Mouse (Mus musculus) hindbrain, embryonic 13.5 days (tissue): Measurements from ENCODE around the gene Prkx. TPM values are rescaled to one million over a fixed set of nuclear protein-coding genes. Genes with fewer than 3 reads are reported as not detected.

Source experiments
- ATAC-seq: fragments of 200-750 bp; cut with Nextera tagmentation; 2 replicates; pipeline ENCODE4 v1.8.0; 2017; ENCODE audit warnings: moderate TSS enrichment; ENCODE audit not compliant: low FRiP score
- H3K27ac ChIP-seq: fragments of 300-500 bp; sonication (generic); 2 replicates; pipeline ENCODE4 v1.5.1; 2015; ENCODE audit warnings: inconsistent platforms, mild to moderate bottlenecking, moderate library complexity
- H3K27me3 ChIP-seq: fragments of 300-500 bp; sonication (generic); 2 replicates; pipeline ENCODE4 v1.6.1; 2015; ENCODE audit warnings: mild to moderate bottlenecking, inconsistent platforms
- H3K36me3 ChIP-seq: fragments of 300-500 bp; sonication (generic); 2 replicates; pipeline ENCODE4 v1.6.1; 2015; ENCODE audit warnings: mild to moderate bottlenecking, inconsistent platforms
- H3K4me1 ChIP-seq: fragments of 300-500 bp; sonication (generic); replicated peaks from 2 replicates; pipeline ENCODE4 v1.6.1; 2015; ENCODE audit warnings: inconsistent platforms
- H3K4me2 ChIP-seq: fragments of 300-500 bp; sonication (generic); 2 replicates; pipeline ENCODE4 v1.6.1; 2015; ENCODE audit warnings: inconsistent platforms, mild to moderate bottlenecking, moderate library complexity
- H3K4me3 ChIP-seq: fragments of 300-500 bp; sonication (generic); 2 replicates; pipeline ENCODE4 v1.5.1; 2015; ENCODE audit warnings: mild to moderate bottlenecking, inconsistent platforms
- H3K9ac ChIP-seq: fragments of 300-500 bp; sonication (generic); 2 replicates; pipeline ENCODE4 v1.6.1; 2015; ENCODE audit warnings: mild to moderate bottlenecking, inconsistent platforms
- H3K9me3 ChIP-seq: fragments of 300-500 bp; sonication (generic); 2 replicates; pipeline ENCODE4 v1.6.1; 2016; ENCODE audit warnings: inconsistent platforms
- WGBS: fragments of 180-500 bp; shearing (Covaris S2); methylation state at CpG from one replicate; pipeline ENCODE4 v1.1.7; 2015; 5-methylcytosine and 5-hydroxymethylcytosine counted together
- polyA plus RNA-seq: library from polyadenylated mRNA; unstranded; fragments of >200 nt; fragmentation: Nextera tagmentation; extraction: Ambion mirVana; gene quantifications from 2 replicates; pipeline ENCODE4 v1.2.1, GENCODE M21; 2015

Prkx gene
- 29.5 and 30.3 TPM in 2 replicates for polyA plus RNA-seq

GRCm38 (mm10) chrX:77796238-77796835 is at the start of gene Prkx:
Prkx (minus strand) TSS chrX:77796278.
- peak; percentile 91 for ATAC-seq
- H3K4me1 ChIP-seq, result peaks cover 25% of the 10 kb centered on the region
- H3K4me3 ChIP-seq, result peak within 1 kb of the TSS; percentile 64
- peak within 1 kb of the TSS; percentile 88 for H3K27ac ChIP-seq
- no peaks in the 10 kb centered on the region for H3K27me3 ChIP-seq
- no peaks in the 10 kb centered on the region for H3K9me3 ChIP-seq
- WGBS, result 26% methylated on average over 17 of the region's 19 CpGs
- no peaks in the 10 kb centered on the region for H3K36me3 ChIP-seq
- peak within 1 kb of the TSS; percentile 66 for H3K4me2 ChIP-seq
- H3K9ac ChIP-seq, result peak within 1 kb of the TSS; percentile 79

GRCm38 (mm10) chrX:77812031-77812430 is 16.0 kb upstream of the Prkx start:
- H3K9me3 ChIP-seq, result no peaks in the 10 kb centered on the region
- H3K27ac ChIP-seq, result no peak overlapping the region
- H3K27me3 ChIP-seq, result no peaks in the 10 kb centered on the region
- H3K4me3 ChIP-seq, result no peak overlapping the region
- ATAC-seq, result no peak
- 64% methylated on average over 6 of the region's 6 CpGs for WGBS
- H3K4me1 ChIP-seq, result no peaks in the 10 kb centered on the region
- H3K9ac ChIP-seq, result no peak overlapping the region
- H3K4me2 ChIP-seq, result no peak overlapping the region
- H3K36me3 ChIP-seq, result no peaks in the 10 kb centered on the region

GRCm38 (mm10) chrX:77810608-77811206 is 14.6 kb upstream of the Prkx start:
- peak overlapping the region; percentile 52 for H3K27ac ChIP-seq
- peak overlapping the region; percentile 40 for H3K4me2 ChIP-seq
- peak overlapping the region; percentile 39 for H3K4me3 ChIP-seq
- 19% methylated on average over 17 of the region's 17 CpGs for WGBS
- H3K36me3 ChIP-seq, result no peaks in the 10 kb centered on the region
- no peaks in the 10 kb centered on the region for H3K9me3 ChIP-seq
- H3K27me3 ChIP-seq, result no peaks in the 10 kb centered on the region
- peak; percentile 91 for ATAC-seq
- peak overlapping the region; percentile 39; the same call in 1 of the 2 replicates for H3K9ac ChIP-seq
- H3K4me1 ChIP-seq, result no peaks in the 10 kb centered on the region

- no peaks in the 10 kb centered on the region for H3K27me3 ChIP-seq
- ATAC-seq, result no peak
- WGBS, result 19% methylated on average over 2 of the region's 2 CpGs
These were observed 12.5 kb upstream of the Prkx start for GRCm38 (mm10) chrX:77808602-77809001.

GRCm38 (mm10) chrX:77802293-77802692 is 6.2 kb upstream of the Prkx start:
- Histone ChIP-seq H3K36me3 (no peaks in the 10 kb centered on the region), H3K4me2 (no peak overlapping the region), H3K4me3 (no peak overlapping the region), H3K27me3 (no peaks in the 10 kb centered on the region), H3K9ac (no peak overlapping the region), H3K9me3 (no peaks in the 10 kb centered on the region), H3K4me1 (no peaks in the 10 kb centered on the region), H3K27ac (no peak overlapping the region)
- no peak for ATAC-seq
- 84% methylated on average over 2 of the region's 2 CpGs for WGBS

More at GRCm38 (mm10) chrX:77808602-77809001, 12.5 kb upstream of the Prkx start:
- no peaks in the 10 kb centered on the region for H3K36me3 ChIP-seq
- no peak overlapping the region for H3K27ac ChIP-seq
- H3K4me1 ChIP-seq, result no peaks in the 10 kb centered on the region
- no peaks in the 10 kb centered on the region for H3K9me3 ChIP-seq
- H3K4me2 ChIP-seq, result no peak overlapping the region
- no peak overlapping the region for H3K9ac ChIP-seq
- H3K4me3 ChIP-seq, result no peak overlapping the region

GRCm38 (mm10) chrX:77801543-77801942 is 5.5 kb upstream of the Prkx start:
- 77% methylated on average over 1 of the region's 1 CpGs for WGBS
- H3K9me3 ChIP-seq, result no peaks in the 10 kb centered on the region
- H3K4me3 ChIP-seq, result no peak overlapping the region
- H3K27ac ChIP-seq, result no peak overlapping the region
- no peak overlapping the region for H3K4me2 ChIP-seq
- H3K9ac ChIP-seq, result no peak overlapping the region
- H3K36me3 ChIP-seq, result no peaks in the 10 kb centered on the region
- no peaks in the 10 kb centered on the region for H3K4me1 ChIP-seq
- H3K27me3 ChIP-seq, result no peaks in the 10 kb centered on the region
- ATAC-seq, result no peak

GRCm38 (mm10) chrX:77799554-77799953 is 3.5 kb upstream of the Prkx start:
- WGBS, result 85% methylated on average over 3 of the region's 3 CpGs
- no peak overlapping the region for H3K27ac ChIP-seq

GRCm38 (mm10) chrX:77797801-77798200 is 1.7 kb upstream of the Prkx start:
- no peak for ATAC-seq
- H3K27me3 ChIP-seq, result no peaks in the 10 kb centered on the region
- H3K36me3 ChIP-seq, result no peaks in the 10 kb centered on the region
- H3K9me3 ChIP-seq, result no peaks in the 10 kb centered on the region
- no peak overlapping the region for H3K4me3 ChIP-seq
- no peak overlapping the region for H3K27ac ChIP-seq
- H3K9ac ChIP-seq, result no peak overlapping the region
- peaks cover 17% of the 10 kb centered on the region for H3K4me1 ChIP-seq
- H3K4me2 ChIP-seq, result no peak overlapping the region

More at GRCm38 (mm10) chrX:77799554-77799953, 3.5 kb upstream of the Prkx start:
- Histone ChIP-seq H3K27me3 (no peaks in the 10 kb centered on the region), H3K4me2 (no peak overlapping the region), H3K4me1 (peaks cover under 1% of the 10 kb centered on the region; the same call in 1 of the 2 replicates), H3K36me3 (no peaks in the 10 kb centered on the region), H3K9ac (no peak overlapping the region), H3K9me3 (no peaks in the 10 kb centered on the region), H3K4me3 (no peak overlapping the region)
- no peak for ATAC-seq

GRCm38 (mm10) chrX:77796916-77797315 is 838 bp upstream of the Prkx start:
- peak overlapping the region; percentile 66 for H3K4me2 ChIP-seq
- H3K4me1 ChIP-seq, result peaks cover 25% of the 10 kb centered on the region
- 0 out of 2 replicates have a peak overlapping the region, but pooled peaks have one; percentile 64 for H3K4me3 ChIP-seq
- H3K36me3 ChIP-seq, result no peaks in the 10 kb centered on the region
- WGBS, result 59% methylated on average over 1 of the region's 1 CpGs
- H3K9me3 ChIP-seq, result no peaks in the 10 kb centered on the region
- no peaks in the 10 kb centered on the region for H3K27me3 ChIP-seq
- no peak overlapping the region for H3K9ac ChIP-seq
- no peak for ATAC-seq
- peak overlapping the region; percentile 88; the same call in 1 of the 2 replicates for H3K27ac ChIP-seq

GRCm38 (mm10) chrX:77795858-77796174 is 262 bp downstream of the Prkx start:
- WGBS, result 11% methylated on average over 22 of the region's 30 CpGs
- Histone ChIP-seq H3K27me3 (no peaks in the 10 kb centered on the region), H3K36me3 (no peaks in the 10 kb centered on the region), H3K9ac (peak overlapping the region; percentile 79), H3K4me2 (peak overlapping the region; percentile 66), H3K4me3 (peak overlapping the region; percentile 64), H3K9me3 (no peaks in the 10 kb centered on the region), H3K4me1 (peaks cover 25% of the 10 kb centered on the region), H3K27ac (peak overlapping the region; percentile 88)
- ATAC-seq, result peak; percentile 97

- H3K4me1 ChIP-seq, result peaks cover 25% of the 10 kb centered on the region
- peak overlapping the region; percentile 79 for H3K9ac ChIP-seq
- H3K36me3 ChIP-seq, result no peaks in the 10 kb centered on the region
- no peaks in the 10 kb centered on the region for H3K27me3 ChIP-seq
- 18% methylated on average over 60 of the region's 61 CpGs for WGBS
- peak overlapping the region; percentile 64 for H3K4me2 ChIP-seq
- H3K27ac ChIP-seq, result peak overlapping the region; percentile 88
- ATAC-seq, result peak; percentile 83
- H3K4me3 ChIP-seq, result peak overlapping the region; percentile 64
- H3K9me3 ChIP-seq, result no peaks in the 10 kb centered on the region
These were observed 868 bp downstream of the Prkx start for GRCm38 (mm10) chrX:77794962-77795857.

GRCm38 (mm10) chrX:77788675-77789074 is 7.4 kb downstream of the Prkx start:
- ATAC-seq, result no peak
- peaks cover 16% of the 10 kb centered on the region for H3K4me1 ChIP-seq
- no peak overlapping the region for H3K27ac ChIP-seq
- WGBS, result 93% methylated on average over 3 of the region's 3 CpGs
- no peaks in the 10 kb centered on the region for H3K9me3 ChIP-seq
- peaks cover 19% of the 10 kb centered on the region for H3K36me3 ChIP-seq
- no peak overlapping the region for H3K4me2 ChIP-seq
- H3K4me3 ChIP-seq, result no peak overlapping the region
- H3K9ac ChIP-seq, result no peak overlapping the region
- H3K27me3 ChIP-seq, result no peaks in the 10 kb centered on the region
